Mouse (Mus musculus) midbrain, embryonic 16.5 days (tissue): ENCODE data around the gene Cyb5d2. TPM values are rescaled to one million over a fixed set of nuclear protein-coding genes. Genes with fewer than 3 reads are reported as not detected.

Source experiments
- ATAC-seq: fragments of 200-750 bp; cut with Nextera tagmentation; 2 replicates; pipeline ENCODE4 v1.8.0; 2017; ENCODE audit warnings: moderate TSS enrichment
- H3K27ac ChIP-seq: fragments of 300-500 bp; sonication (generic); 2 replicates; pipeline ENCODE4 v1.5.1; 2014; ENCODE audit warnings: mild to moderate bottlenecking, low read length, mixed read lengths
- H3K27me3 ChIP-seq: fragments of 300-500 bp; sonication (generic); 2 replicates; pipeline ENCODE4 v1.6.1; 2014; ENCODE audit warnings: low read depth, low read length, mixed read lengths; ENCODE audit not compliant: control insufficient read depth, insufficient read depth
- H3K36me3 ChIP-seq: fragments of 300-500 bp; sonication (generic); 2 replicates; pipeline ENCODE4 v1.6.1; 2014; ENCODE audit warnings: mild to moderate bottlenecking, low read length, moderate library complexity, mixed read lengths; ENCODE audit not compliant: control insufficient read depth, insufficient read depth
- H3K4me1 ChIP-seq: fragments of 300-500 bp; sonication (generic); 2 replicates; pipeline ENCODE4 v1.6.1; 2014; ENCODE audit warnings: mild to moderate bottlenecking, low read length, mixed read lengths; ENCODE audit not compliant: control insufficient read depth, insufficient read depth
- H3K4me2 ChIP-seq: fragments of 300-500 bp; sonication (generic); 2 replicates; pipeline ENCODE4 v1.6.1; 2014; ENCODE audit warnings: mild to moderate bottlenecking, low read length, mixed read lengths
- H3K4me3 ChIP-seq: fragments of 300-500 bp; sonication (generic); 2 replicates; pipeline ENCODE4 v1.5.1; 2014; ENCODE audit warnings: low read depth, mild to moderate bottlenecking, low read length, moderate library complexity, mixed read lengths
- H3K9ac ChIP-seq: fragments of 300-500 bp; sonication (generic); 2 replicates; pipeline ENCODE4 v1.6.1; 2014; ENCODE audit warnings: low read depth, low read length, mixed read lengths
- H3K9me3 ChIP-seq: fragments of 300-500 bp; sonication (generic); replicated peaks from 2 replicates; pipeline ENCODE4 v1.6.1; 2014; ENCODE audit warnings: mild to moderate bottlenecking, low read length, mixed read lengths; ENCODE audit not compliant: control insufficient read depth, poor library complexity, severe bottlenecking
- WGBS: fragments of 180-500 bp; shearing (Covaris S2); extraction: QIAGEN DNeasy Blood & Tissue Kit; methylation state at CpG from one replicate; pipeline ENCODE4 v1.1.7; 2014; 5-methylcytosine and 5-hydroxymethylcytosine counted together
- polyA plus RNA-seq: library from polyadenylated mRNA; unstranded; fragments of >200 nt; fragmentation: Nextera tagmentation; extraction: Ambion mirVana; gene quantifications from 2 replicates; pipeline ENCODE4 v1.2.1, GENCODE M21; 2015

Gene Cyb5d2
- polyA plus RNA-seq, 1 experiment from 2014 or later = 9.2 TPM

DNA sequence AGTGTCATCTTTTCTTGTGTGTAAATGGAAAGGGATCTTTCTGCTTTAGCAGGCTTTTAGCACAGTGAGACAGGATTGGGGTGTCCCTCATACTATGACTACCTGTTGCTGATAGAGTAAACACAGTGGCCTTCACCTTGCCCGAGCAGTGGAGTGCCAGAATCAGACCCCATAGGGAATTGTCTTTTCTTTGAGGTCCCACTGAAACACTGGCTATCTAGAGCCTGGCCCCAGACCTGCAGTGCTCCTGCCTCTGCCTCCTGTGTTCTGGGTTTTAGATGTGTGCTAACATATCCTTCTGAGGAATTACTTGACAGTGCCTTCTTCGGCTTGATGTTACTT, 60.5 kb downstream of the Cyb5d2 start:
- Histone ChIP-seq H3K9me3 (no peaks in the 10 kb centered on the region), H3K4me2 (no peak overlapping the region), H3K9ac (no peak overlapping the region), H3K36me3 (peaks cover 27% of the 10 kb centered on the region), H3K4me1 (no peaks in the 10 kb centered on the region), H3K27me3 (no peaks in the 10 kb centered on the region), H3K27ac (no peak overlapping the region), H3K4me3 (no peak overlapping the region)
- 69% methylated on average over 2 of the region's 2 CpGs for WGBS
- ATAC-seq = no peak

- no peak overlapping the region for H3K9ac ChIP-seq
- no peak for ATAC-seq
- no peak overlapping the region for H3K4me3 ChIP-seq
- H3K4me1 ChIP-seq = no peaks in the 10 kb centered on the region
- 86% methylated on average over 4 of the region's 4 CpGs for WGBS
- H3K36me3 ChIP-seq = peaks cover 30% of the 10 kb centered on the region
- H3K27me3 ChIP-seq = no peaks in the 10 kb centered on the region
- H3K4me2 ChIP-seq = no peak overlapping the region
- H3K27ac ChIP-seq = no peak overlapping the region
- H3K9me3 ChIP-seq = no peaks in the 10 kb centered on the region
These were observed 61.0 kb downstream of the Cyb5d2 start for GRCm38 (mm10) chr11:72734840-72735518.

DNA sequence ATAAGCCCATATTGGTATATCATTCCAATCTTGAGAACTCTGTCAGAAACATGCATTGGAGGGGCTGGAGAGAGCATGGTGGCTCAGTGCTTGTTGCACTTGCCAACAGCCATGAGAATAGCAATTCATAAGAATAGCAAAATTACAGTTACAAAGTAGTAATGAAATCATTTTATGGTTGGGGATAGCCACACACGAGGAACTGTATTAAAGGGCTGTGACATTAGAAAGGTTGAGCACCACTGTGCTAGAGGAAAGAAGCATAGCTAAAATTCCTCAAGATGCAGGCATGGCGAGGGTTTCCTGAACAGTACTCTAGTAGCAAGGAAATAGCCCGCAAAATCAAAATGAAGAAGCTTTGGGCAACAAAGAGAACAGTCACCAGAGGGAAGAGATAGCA, 62.2 kb downstream of the Cyb5d2 start:
- H3K27ac ChIP-seq = no peak overlapping the region
- H3K4me1 ChIP-seq = no peaks in the 10 kb centered on the region
- peaks cover 33% of the 10 kb centered on the region for H3K36me3 ChIP-seq
- WGBS = 93% methylated on average over 3 of the region's 3 CpGs
- no peak overlapping the region for H3K4me3 ChIP-seq
- H3K9ac ChIP-seq = no peak overlapping the region
- H3K9me3 ChIP-seq = no peaks in the 10 kb centered on the region
- ATAC-seq = no peak
- H3K27me3 ChIP-seq = no peaks in the 10 kb centered on the region
- no peak overlapping the region for H3K4me2 ChIP-seq

Other genes with a start within 250 kb of the Cyb5d2 start
- 0.17 TPM in 1 of 2 replicates, not detected in the other for gene Spns3, start 245.6 kb downstream of the Cyb5d2 start, polyA plus RNA-seq
- gene Ube2g1, start 188.9 kb downstream of the Cyb5d2 start, polyA plus RNA-seq = 78.6 and 91.2 TPM in 2 replicates
- 29.5 and 32.3 TPM in 2 replicates for gene Ankfy1, start 106.1 kb downstream of the Cyb5d2 start, polyA plus RNA-seq
- 13.3 and 14.1 TPM in 2 replicates for gene Zzef1, start 84 bp upstream of the Cyb5d2 start, polyA plus RNA-seq
- 1.2 and 1.7 TPM in 2 replicates for gene Atp2a3, start 165.0 kb upstream of the Cyb5d2 start, polyA plus RNA-seq
- gene P2rx1, start 203.0 kb upstream of the Cyb5d2 start, polyA plus RNA-seq = 0.30 and 0.48 TPM in 2 replicates
- 31.9 and 33.6 TPM in 2 replicates for gene Camkk1, start 222.9 kb upstream of the Cyb5d2 start, polyA plus RNA-seq